Mouse (Mus musculus) megakaryocyte, embryonic 14.5 days (primary cell): ENCODE results near the gene Ndufb8.

Experiments
- FLI1 ChIP-seq: IDR thresholded peaks from 2 replicates; pipeline ENCODE4 v1.6.1; 2012; ENCODE audit warnings: low read length, inconsistent platforms, mixed read lengths
- GATA1 ChIP-seq: IDR thresholded peaks from 3 replicates; pipeline ENCODE4 v1.6.1; 2012; ENCODE audit warnings: mixed read lengths, low read length, inconsistent platforms, borderline replicate concordance

DNA sequence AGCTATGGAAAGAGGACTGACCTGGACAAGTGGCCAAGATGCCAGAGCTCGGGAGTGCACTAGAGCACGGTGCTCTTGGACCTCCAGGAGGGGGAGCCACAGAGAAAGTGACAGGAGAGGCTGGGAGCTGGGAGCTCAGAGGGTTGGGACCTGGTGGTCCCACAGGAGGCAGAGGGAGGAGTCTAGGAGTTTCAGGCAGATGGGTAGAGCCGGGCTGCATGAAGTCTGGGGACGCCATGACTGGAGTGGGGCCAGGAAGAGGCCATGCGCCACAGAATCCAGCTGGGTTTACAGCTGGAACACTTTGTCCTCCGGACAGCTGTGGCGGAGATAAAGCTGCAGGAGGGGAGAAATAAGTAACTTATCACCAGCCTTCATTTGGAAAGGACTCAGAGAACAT, 36.1 kb downstream of the Ndufb8 start:
- TF ChIP-seq GATA1 (no peak), FLI1 (no peak)
